Mouse (Mus musculus): ENCODE results near the gene Prickle1. TPM values are rescaled to one million over a fixed set of nuclear protein-coding genes. Genes with fewer than 3 reads are reported as not detected.

The Prickle1 gene
- total and polyA plus RNA-seq, 3 experiments, result 0.64 to 1.8 (median 1.7) TPM

DNA sequence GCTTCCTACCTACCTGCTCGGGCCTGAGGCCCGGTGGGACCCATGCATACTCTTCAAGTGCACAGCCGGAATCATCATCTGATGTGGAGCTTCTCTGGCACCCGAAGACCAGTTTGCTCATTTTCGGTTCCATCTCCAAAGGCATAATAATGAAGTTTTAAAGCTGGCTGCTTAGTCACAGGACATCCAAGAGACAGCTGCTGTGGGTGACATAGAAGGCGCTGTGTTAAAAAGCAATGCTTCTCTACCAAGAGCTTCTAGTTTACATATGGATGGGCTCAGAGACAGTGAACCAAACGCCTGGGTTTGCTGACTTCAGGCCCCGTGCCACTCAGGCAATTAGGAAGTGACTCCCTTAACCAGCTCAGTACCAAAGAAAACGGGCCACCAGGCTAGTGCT, 83.3 kb downstream of the Prickle1 start:
- Histone ChIP-seq H3K4me3 (replicated peaks in 1 of 3; ENCODE audit: low read depth in 2 of 3, low read length in 2 of 3, poor library complexity in 1 of 3) (no peak overlapping the region), H3K79me2 (replicated peaks; ENCODE audit: control insufficient read depth, extremely low read depth, insufficient read depth, poor library complexity, severe bottlenecking) (no peaks in the 10 kb centered on the region), H3K4me1 (ENCODE audit: control insufficient read depth in 1 of 2, insufficient read depth in 2 of 2) (peaks cover 11 to 39% of the 10 kb centered on the region in 2 experiments; a peak in 3 of 4 replicates), H3K9ac (ENCODE audit: insufficient read depth, low read depth) (no peak overlapping the region), H3K9me3 (replicated peaks; ENCODE audit: low read length) (no peaks in the 10 kb centered on the region), H3K27ac (ENCODE audit: insufficient read depth, low read depth) (no peak overlapping the region), H3K36me3 (replicated peaks in 1 of 2; ENCODE audit: control insufficient read depth in 1 of 2, insufficient read depth in 1 of 2, low read length in 1 of 2) (peaks cover 0 to 4% of the 10 kb centered on the region in 2 experiments), H3K27me3 (replicated peaks) (no peaks in the 10 kb centered on the region), H3K4me2 (ENCODE audit: insufficient read depth, low read depth, poor library complexity, severe bottlenecking) (peak overlapping the region; percentile 47)
- TF ChIP-seq CHD1 (IDR thresholded peaks at IDR 0.05; ENCODE audit: low read depth, low read length) (no peak), ETS1 (conservative IDR thresholded peaks at IDR 0.05; ENCODE audit: low read depth, low read length) (no peak), MAX (IDR thresholded peaks at IDR 0.05; ENCODE audit: low read length) (no peak), NELFE (IDR thresholded peaks at IDR 0.05; ENCODE audit: low read depth, low read length) (no peak), CTCF (conservative IDR thresholded peaks at IDR 0.05 in 1 of 2, IDR thresholded peaks at IDR 0.05 in 1 of 2; ENCODE audit: low read depth in 2 of 2, low read length in 2 of 2) (no peak)
- no peak for DNase-seq (ENCODE audit: extremely low read depth)
- dilution Hi-C loops (cut with MboI; ENCODE audit: extremely low pct_ligation_motif_present, extremely low pct_unique_long_range_greater_than_20kb, low sequenced_read_pairs), result no loop called here
- in situ Hi-C loops (cut with MboI; ENCODE audit: low pct_ligation_motif_present, low pct_unique_long_range_greater_than_20kb, low sequenced_read_pairs), result loop anchor here (10.0 kb wide), 2 partner anchors 62 to 202 kb away; no protein-coding TSS in a partner anchor

DNA sequence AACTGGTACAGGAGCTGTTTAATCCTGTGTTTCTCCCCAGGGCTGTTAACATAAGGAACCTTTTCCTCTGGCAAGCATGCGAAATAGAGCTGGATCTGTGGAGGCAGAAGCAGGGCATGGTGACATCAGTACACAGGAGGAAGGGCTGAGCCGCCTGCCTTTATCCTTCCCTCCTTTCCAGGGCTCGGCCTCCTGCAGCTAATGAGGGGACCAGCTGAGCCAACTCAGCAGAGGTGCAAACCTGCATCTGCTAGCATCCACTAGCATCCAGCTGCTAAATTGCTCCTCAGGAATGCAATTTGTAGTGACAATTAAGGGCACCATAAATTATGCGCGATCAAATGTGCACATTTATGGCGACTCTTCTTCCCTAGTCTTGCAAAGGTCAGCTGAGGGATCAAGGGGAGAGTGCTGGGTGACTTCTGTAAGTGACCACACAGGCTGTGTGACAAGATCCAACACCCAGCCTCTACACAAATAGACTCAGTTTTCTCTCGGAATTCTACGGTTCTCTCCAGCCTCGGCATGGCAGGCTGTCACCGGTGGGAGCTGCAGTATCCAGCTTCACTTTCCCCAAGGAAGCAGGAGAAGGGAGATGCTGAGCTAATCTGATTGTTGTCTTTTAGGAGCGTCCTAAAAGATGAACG, 84.9 kb downstream of the Prickle1 start:
- Histone ChIP-seq H3K4me2 (ENCODE audit: insufficient read depth, low read depth, poor library complexity, severe bottlenecking) (no peak overlapping the region), H3K9me3 (replicated peaks; ENCODE audit: low read length) (no peaks in the 10 kb centered on the region), H3K36me3 (replicated peaks in 1 of 2; ENCODE audit: control insufficient read depth in 1 of 2, insufficient read depth in 1 of 2, low read length in 1 of 2) (peaks cover 0 to 6% of the 10 kb centered on the region in 2 experiments), H3K27me3 (replicated peaks) (no peaks in the 10 kb centered on the region), H3K79me2 (replicated peaks; ENCODE audit: control insufficient read depth, extremely low read depth, insufficient read depth, poor library complexity, severe bottlenecking) (no peaks in the 10 kb centered on the region), H3K4me3 (replicated peaks in 1 of 3; ENCODE audit: low read depth in 2 of 3, low read length in 2 of 3, poor library complexity in 1 of 3) (no peak overlapping the region), H3K27ac (ENCODE audit: insufficient read depth, low read depth) (no peak overlapping the region), H3K9ac (ENCODE audit: insufficient read depth, low read depth) (no peak overlapping the region), H3K4me1 (ENCODE audit: control insufficient read depth in 1 of 2, insufficient read depth in 2 of 2) (peaks cover 11 to 33% of the 10 kb centered on the region in 2 experiments; a peak in 3 of 4 replicates)
- TF ChIP-seq MAFK (IDR thresholded peaks at IDR 0.05; ENCODE audit: insufficient replicate concordance, low read length) (no peak), ZC3H11A (IDR thresholded peaks at IDR 0.05; ENCODE audit: low read depth, low read length) (no peak), MYC (IDR thresholded peaks at IDR 0.05; ENCODE audit: low read depth, low read length) (no peak), ZNF384 (IDR thresholded peaks at IDR 0.05; ENCODE audit: low read depth, low read length) (no peak), SMC3 (IDR thresholded peaks at IDR 0.05; ENCODE audit: low read depth, low read length) (no peak)
- no peak for DNase-seq (ENCODE audit: extremely low read depth)
- in situ Hi-C loops (cut with MboI; ENCODE audit: low pct_ligation_motif_present, low pct_unique_long_range_greater_than_20kb, low sequenced_read_pairs), result loop anchor here (10.0 kb wide), 2 partner anchors 64 to 204 kb away; no protein-coding TSS in a partner anchor
- dilution Hi-C loops (cut with MboI; ENCODE audit: extremely low pct_ligation_motif_present, extremely low pct_unique_long_range_greater_than_20kb, low sequenced_read_pairs), result no loop called here

DNA sequence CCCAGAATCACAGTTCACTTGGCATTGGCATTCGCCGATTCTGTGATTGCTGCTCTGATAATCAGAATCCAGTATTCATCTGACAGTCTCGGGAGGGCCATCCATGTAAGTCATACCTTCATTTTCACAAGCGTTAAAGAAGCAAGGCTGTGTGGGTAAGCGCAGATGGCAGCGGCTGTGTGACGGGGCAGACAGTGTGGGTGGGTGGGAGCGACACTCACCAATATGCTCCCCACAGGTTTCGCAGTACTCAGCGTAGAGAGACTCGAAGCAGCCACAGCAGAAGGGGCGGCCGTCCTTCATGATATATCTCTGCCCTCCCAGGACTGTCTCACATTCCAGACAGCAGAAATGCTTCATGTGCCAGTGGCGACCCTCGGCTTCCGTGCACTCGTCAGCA, 90.9 kb downstream of the Prickle1 start:
- no peaks in the 10 kb centered on the region for H3K79me2 ChIP-seq (replicated peaks; ENCODE audit: control insufficient read depth, extremely low read depth, insufficient read depth, poor library complexity, severe bottlenecking)
- peaks cover 7 to 58% of the 10 kb centered on the region in 2 experiments for H3K36me3 ChIP-seq (replicated peaks in 1 of 2; ENCODE audit: control insufficient read depth in 1 of 2, insufficient read depth in 1 of 2, low read length in 1 of 2)
- no peaks in the 10 kb centered on the region for H3K9me3 ChIP-seq (replicated peaks; ENCODE audit: low read length)
- H3K27me3 ChIP-seq (replicated peaks), result no peaks in the 10 kb centered on the region
- no peak for TF ChIP-seq TBP (conservative IDR thresholded peaks at IDR 0.05; ENCODE audit: low read depth, low read length)
- TF ChIP-seq ZKSCAN1 (IDR thresholded peaks at IDR 0.05; ENCODE audit: borderline replicate concordance, low read depth, low read length), result no peak
- TF ChIP-seq NRF1 (IDR thresholded peaks at IDR 0.05; ENCODE audit: low read depth, low read length), result no peak
- TF ChIP-seq USF1 (IDR thresholded peaks at IDR 0.05; ENCODE audit: low read depth, low read length), result no peak
- no peak for TF ChIP-seq ZC3H11A (IDR thresholded peaks at IDR 0.05; ENCODE audit: low read depth, low read length)
- TF ChIP-seq MXI1 (IDR thresholded peaks at IDR 0.05; ENCODE audit: low read depth, low read length), result no peak
- no peak for TF ChIP-seq NELFE (IDR thresholded peaks at IDR 0.05; ENCODE audit: low read depth, low read length)
- TF ChIP-seq ZMIZ1 (IDR thresholded peaks at IDR 0.05; ENCODE audit: low read depth, low read length), result no peak
- no peak for TF ChIP-seq BHLHE40 (IDR thresholded peaks at IDR 0.05; ENCODE audit: low read depth, low read length)
- no peak for TF ChIP-seq EP300 (IDR thresholded peaks at IDR 0.05; ENCODE audit: low read length)
- in situ Hi-C loops (cut with MboI; ENCODE audit: low pct_ligation_motif_present, low pct_unique_long_range_greater_than_20kb, low sequenced_read_pairs), result no loop called here
- no peak overlapping the region for H3K4me3 ChIP-seq (replicated peaks in 1 of 3; ENCODE audit: low read depth in 2 of 3, low read length in 2 of 3, poor library complexity in 1 of 3)
- H3K9ac ChIP-seq (ENCODE audit: insufficient read depth, low read depth), result no peak overlapping the region
- no peak overlapping the region for H3K4me2 ChIP-seq (ENCODE audit: insufficient read depth, low read depth, poor library complexity, severe bottlenecking)
- H3K4me1 ChIP-seq (ENCODE audit: control insufficient read depth in 1 of 2, insufficient read depth in 2 of 2), result no peaks in the 10 kb centered on the region
- dilution Hi-C loops (cut with MboI; ENCODE audit: extremely low pct_ligation_motif_present, extremely low pct_unique_long_range_greater_than_20kb, low sequenced_read_pairs), result no loop called here
- DNase-seq (ENCODE audit: extremely low read depth), result no peak
- no peak overlapping the region for H3K27ac ChIP-seq (ENCODE audit: insufficient read depth, low read depth)
